Mouse (Mus musculus): ENCODE measurements around the gene Peli1.

DNA sequence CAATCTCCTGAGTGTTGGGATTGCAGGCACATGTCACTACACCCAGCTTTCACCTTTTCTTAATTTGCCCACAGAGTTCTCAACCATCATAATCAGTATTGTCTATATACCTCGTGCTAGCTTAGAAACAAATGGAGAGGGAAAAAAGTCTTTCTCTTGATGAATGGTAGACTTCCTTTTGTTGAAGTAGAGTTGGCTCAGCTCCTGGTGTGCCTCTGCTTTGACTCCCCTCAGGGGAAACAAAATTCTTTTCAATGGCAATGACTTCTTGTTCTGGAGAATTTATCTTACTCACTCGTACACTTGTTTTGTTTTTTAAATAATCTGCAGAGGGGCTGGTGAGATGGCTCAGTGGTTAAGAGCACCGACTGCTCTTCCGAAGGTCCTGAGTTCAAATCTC is 62.0 kb downstream of the Peli1 start:
- TF ChIP-seq CTCF (IDR thresholded peaks at IDR 0.05; ENCODE audit: control insufficient read depth, insufficient read depth, insufficient read length) (no peak), CEBPB (IDR thresholded peaks at IDR 0.05; ENCODE audit: low read depth) (no peak), USF1 (IDR thresholded peaks at IDR 0.05; ENCODE audit: low read depth) (no peak), FOSL1 (IDR thresholded peaks at IDR 0.05; ENCODE audit: insufficient read depth, low read length, poor library complexity, severe bottlenecking) (no peak), MAX (IDR thresholded peaks at IDR 0.05) (no peak), MYOD1 (IDR thresholded peaks at IDR 0.05; ENCODE audit: control insufficient read depth, insufficient read length, low read depth) (no peak), MYOG (IDR thresholded peaks at IDR 0.05; ENCODE audit: control insufficient read depth, extremely low read depth, insufficient read length) (no peak)

All from C2C12 (cell line).